Mouse (Mus musculus) E14TG2a.4 (cell line): Measurements from ENCODE around the gene Gnl1.
"Not testable (repeated sequence)": the region's sequence is repeated elsewhere in the genome, so short reads cannot be mapped to it uniquely, and the experiment has no call there.

Experiments
- H3K27me3 ChIP-seq: 2 replicates; pipeline ENCODE4 v1.6.1; 2014; ENCODE audit warnings: low read length, control low read depth; ENCODE audit not compliant: insufficient read depth
- H3K36me3 ChIP-seq: 2 replicates; pipeline ENCODE4 v1.6.1; 2014; ENCODE audit warnings: low read length, control low read depth; ENCODE audit not compliant: insufficient read depth
- H3K4me1 ChIP-seq: replicated peaks from 2 replicates; pipeline ENCODE4 v1.6.1; 2014; ENCODE audit warnings: low read depth, low read length, control low read depth
- H3K4me3 ChIP-seq: replicated peaks from 2 replicates; pipeline ENCODE4 v1.5.1; 2014; ENCODE audit warnings: mild to moderate bottlenecking, low read length
- H3K9me3 ChIP-seq: 2 replicates; pipeline ENCODE4 v1.6.1; 2014; ENCODE audit warnings: low read length, control low read depth
- CTCF ChIP-seq: conservative IDR thresholded peaks from 2 replicates; pipeline ENCODE4 v1.5.1; 2014; ENCODE audit warnings: low read length
- NANOG ChIP-seq: IDR thresholded peaks from 2 replicates; pipeline ENCODE4 v1.6.1; 2014; ENCODE audit warnings: borderline replicate concordance, low read length, mixed read lengths
- POU5F1 ChIP-seq: IDR thresholded peaks from 2 replicates; pipeline ENCODE4 v1.6.1; 2014; ENCODE audit warnings: low read length, borderline replicate concordance

Gene Gnl1

DNA sequence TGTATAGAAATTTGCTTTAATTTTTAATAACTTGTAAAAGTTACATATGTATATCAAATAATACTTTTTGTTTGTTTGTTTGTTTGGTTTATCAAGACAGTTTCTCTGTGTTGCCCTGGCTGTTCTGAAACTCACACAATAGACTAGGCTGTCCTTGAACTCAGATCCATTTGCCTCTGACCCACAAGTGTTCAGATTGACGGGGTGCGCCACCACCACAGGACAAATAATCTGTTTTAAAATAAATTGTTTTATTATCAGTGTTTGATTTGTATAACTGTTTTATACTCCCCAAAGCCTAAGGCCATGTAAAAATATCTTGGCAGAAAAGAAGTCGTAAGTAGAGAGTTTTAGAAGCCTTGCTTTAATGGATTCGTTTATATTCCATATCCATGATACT, 48.0 kb downstream of the Gnl1 start:
- peaks cover 3% of the 10 kb centered on the region for H3K27me3 ChIP-seq
- TF ChIP-seq NANOG (no peak), POU5F1 (no peak), CTCF (no peak)
- H3K4me1 ChIP-seq = peaks cover 80% of the 10 kb centered on the region
- peaks cover 16% of the 10 kb centered on the region for H3K36me3 ChIP-seq
- no peak overlapping the region for H3K4me3 ChIP-seq
- no peaks in the 10 kb centered on the region for H3K9me3 ChIP-seq

DNA sequence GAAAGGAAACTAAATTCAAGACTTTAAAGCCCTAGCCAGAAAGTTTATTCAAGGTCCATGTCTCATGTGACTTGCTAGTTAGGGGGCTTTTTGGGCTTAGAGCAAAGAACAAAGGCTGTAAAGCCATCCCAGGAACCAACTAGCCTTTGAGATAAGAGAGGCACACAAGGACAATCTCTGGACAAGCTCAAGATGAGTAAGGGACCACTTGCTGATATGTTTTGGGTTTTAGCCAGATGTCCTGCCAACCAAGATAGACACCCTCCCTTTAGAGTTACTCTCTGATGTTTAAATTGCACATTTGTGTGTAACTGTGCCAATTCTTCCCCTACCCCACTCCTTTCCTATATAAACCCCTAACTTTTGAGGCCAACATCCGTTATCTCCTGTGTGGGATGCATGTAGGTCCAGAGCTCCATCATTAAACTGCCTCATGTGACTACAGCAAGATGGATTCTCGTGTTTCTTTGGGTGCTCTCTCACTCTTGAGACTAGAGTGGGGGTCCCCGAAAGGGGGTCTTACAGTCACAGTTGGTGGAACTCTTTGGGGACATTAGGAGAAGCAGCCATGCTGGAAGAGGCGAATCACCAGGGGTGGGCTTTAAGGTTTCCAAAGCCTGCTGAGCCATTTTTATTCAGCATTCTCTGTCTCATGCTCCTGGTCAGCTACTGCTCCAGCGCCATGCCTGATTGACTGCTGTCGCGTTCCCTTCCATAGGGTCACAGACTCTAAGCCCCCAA, 49.4 kb downstream of the Gnl1 start:
- peaks cover 67% of the 10 kb centered on the region for H3K4me1 ChIP-seq
- no peak for TF ChIP-seq CTCF
- no peak for TF ChIP-seq POU5F1
- TF ChIP-seq NANOG = no peak
- peaks cover 14% of the 10 kb centered on the region for H3K36me3 ChIP-seq
- peaks cover 3% of the 10 kb centered on the region for H3K27me3 ChIP-seq
- no peaks in the 10 kb centered on the region for H3K9me3 ChIP-seq
- H3K4me3 ChIP-seq = no peak overlapping the region

DNA sequence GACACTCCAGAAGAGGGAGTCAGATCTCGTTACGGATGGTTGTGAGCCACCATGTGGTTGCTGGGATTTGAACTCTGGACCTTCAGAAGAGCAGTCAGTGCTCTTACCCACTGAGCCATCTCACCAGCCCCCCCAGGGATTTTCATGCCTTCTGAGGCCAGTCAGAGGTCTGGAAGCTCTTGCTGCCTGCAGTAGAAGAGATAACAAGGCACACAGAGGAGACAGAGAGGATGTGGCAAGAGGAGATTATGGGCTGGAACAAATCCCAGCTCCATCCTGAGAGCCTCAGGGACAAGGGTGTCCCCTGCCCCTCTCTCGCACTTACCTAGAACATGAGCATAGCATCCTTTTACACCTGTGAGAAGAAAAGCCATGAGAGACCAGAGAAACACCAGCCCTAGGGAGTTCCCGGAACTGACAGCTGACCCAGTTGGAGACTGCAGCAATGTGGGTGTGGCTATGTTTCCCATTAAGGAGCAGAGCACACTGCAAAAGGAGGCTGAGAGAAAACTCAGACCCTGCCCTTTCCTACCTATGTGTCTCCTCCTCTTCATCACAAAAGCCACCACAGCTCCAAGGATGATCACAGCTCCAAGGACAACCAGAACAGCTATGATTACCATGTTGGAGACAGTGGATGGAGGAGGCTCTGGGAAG, 50.5 kb downstream of the Gnl1 start:
- H3K27me3 ChIP-seq, H3K4me3 ChIP-seq, H3K9me3 ChIP-seq, H3K36me3 ChIP-seq: not testable (repeated sequence)
- peaks cover 63% of the 10 kb centered on the region for H3K4me1 ChIP-seq

DNA sequence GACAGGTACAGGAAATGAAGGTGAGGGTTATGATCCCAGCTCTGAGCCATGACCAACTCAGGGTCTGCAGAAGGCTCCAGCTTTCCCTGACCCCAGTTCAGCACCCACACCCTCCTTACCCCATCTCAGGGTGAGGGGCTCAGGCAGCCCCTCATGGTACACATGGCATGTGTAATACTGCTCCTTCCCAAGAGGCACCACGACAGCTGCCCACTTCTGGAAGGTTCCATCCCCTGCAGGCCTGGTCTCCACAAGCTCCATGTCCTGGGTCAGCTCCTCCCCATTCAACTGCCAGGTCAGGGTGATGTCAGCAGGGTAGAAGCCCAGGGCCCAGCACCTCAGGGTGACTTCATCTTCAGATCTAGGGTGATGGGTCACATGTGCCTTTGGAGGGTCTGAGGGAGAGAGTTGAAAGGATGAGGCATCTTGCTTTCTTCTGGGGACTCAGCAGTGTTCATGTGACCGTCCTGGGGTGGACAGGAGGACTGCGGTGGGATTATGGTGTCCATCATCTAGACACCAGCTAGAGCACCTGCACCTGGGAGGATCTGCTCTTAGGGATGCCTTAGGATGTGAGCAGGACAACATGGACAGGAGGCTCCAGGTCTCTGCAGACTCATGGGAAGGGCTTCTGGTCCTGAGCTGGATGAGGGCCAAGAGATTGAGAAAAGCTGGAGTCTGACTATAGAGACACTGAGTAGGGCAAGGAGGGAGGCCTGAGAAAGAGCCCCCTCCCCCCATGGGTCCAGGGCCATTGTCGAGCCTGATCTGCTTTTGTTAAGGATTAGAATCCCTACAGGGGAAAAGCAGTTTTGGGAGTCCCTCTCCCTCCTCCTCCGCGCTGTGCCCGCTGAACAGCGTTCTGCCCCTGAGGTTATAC, 51.3 kb downstream of the Gnl1 start:
- not testable (repeated sequence) for H3K9me3 ChIP-seq, H3K36me3 ChIP-seq, H3K27me3 ChIP-seq
- Histone ChIP-seq H3K4me3 (peak overlapping the region; percentile 77), H3K4me1 (peaks cover 57% of the 10 kb centered on the region)

DNA sequence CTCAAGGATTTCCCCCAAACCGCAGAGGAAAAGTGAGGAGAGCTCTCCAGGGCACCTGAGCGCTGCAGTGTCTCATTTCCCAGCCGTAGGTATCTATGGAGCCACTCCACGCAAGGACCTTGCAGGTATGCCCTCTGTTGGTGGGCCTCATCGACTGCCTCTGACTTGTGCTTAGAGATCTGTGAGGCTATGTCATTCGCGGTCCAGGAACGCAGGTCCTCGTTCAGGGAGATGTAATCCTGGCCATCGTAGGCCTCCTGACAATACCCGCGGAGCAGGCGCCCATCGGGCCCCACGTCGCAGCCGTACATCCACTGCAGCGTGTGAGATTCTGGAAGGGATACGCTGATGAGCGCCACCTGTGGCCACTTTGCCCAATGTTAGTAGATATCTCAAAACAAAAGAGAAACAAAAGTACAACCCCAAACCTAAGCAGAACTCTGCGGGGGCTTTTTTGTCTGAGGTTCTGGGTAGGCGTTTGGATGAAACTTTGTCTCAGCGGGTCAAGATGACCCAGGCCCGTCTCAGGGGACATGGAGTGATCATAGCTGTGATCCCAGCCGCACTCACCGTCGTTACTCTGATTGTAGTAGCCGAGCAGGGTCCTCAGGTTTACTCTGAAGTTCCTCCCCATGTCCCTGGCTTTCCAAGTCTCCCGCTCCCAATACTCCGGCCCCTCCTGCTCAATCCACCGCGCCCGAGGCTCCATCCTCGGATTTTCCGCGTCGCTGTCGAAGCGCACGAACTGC, 52.1 kb downstream of the Gnl1 start:
- Histone ChIP-seq H3K4me1 (peaks cover 49% of the 10 kb centered on the region), H3K4me3 (peak overlapping the region; percentile 77)
- H3K27me3 ChIP-seq, H3K36me3 ChIP-seq, H3K9me3 ChIP-seq: not testable (repeated sequence)
- TF ChIP-seq CTCF = peak; percentile 22

GRCm38 (mm10) chr17:36032351-36032875, 52.8 kb downstream of the Gnl1 start, which contains the start of gene H2-T23:
Gene H2-T23, minus strand, starts transcription at chr17:36032855.
- H3K4me1 ChIP-seq = peaks cover 43% of the 10 kb centered on the region
- peak within 1 kb of the TSS; percentile 77 for H3K4me3 ChIP-seq
- H3K36me3 ChIP-seq, H3K27me3 ChIP-seq, H3K9me3 ChIP-seq: not testable (repeated sequence)

DNA sequence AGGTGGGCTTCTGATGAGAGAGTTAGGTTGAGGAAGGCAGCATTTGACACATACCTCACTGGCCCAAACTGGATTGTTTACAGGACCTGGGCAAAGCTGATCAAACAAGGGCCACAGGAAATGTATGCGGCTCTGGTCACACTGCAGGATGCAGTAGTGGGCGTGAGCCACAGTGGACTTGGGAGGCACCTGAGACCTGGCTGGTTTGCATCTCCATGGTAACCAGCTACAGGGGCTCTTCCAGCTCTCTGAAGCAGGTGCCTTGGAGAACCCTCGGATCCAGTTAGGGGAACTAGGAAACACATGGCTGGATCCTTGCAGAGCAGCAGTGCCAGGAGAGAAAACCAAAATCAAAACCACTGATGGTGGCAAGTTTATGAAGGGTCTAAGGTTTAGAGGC, 54.9 kb downstream of the Gnl1 start:
- H3K36me3 ChIP-seq = peaks cover 13% of the 10 kb centered on the region
- not testable (repeated sequence) for H3K4me3 ChIP-seq, H3K27me3 ChIP-seq, H3K9me3 ChIP-seq
- H3K4me1 ChIP-seq = peaks cover 30% of the 10 kb centered on the region

DNA sequence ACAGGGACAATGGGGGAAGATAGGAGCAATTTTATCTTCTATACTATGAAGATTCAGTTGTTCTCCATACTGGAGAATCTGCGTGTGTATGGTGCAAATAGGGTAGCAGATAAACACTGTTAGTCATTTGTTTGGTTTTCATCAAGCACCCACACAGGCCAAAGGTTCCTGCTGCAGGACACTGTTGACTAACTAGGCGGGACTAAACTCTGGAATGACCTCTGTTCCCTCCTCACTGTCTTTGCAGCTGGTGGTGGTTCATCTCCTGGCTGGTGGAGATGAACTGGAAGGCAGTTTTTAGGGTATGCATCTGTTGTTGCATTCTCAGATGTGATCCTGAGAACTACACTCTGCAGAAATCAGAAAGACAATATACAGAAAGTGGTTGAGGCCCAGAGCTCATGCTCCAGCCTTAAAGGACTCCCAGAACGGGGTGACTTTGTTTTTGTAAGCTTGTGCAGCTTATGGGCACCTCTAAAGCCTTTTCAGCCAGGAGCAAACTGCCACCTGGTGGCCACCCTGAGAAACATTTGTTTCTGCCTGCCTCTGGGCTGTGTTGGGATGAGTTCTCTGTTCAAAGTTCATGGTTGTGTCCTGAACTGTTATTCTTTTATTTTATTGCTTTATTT, 55.5 kb downstream of the Gnl1 start:
- Histone ChIP-seq H3K4me1 (peaks cover 26% of the 10 kb centered on the region), H3K36me3 (peaks cover 13% of the 10 kb centered on the region)
- not testable (repeated sequence) for H3K27me3 ChIP-seq, H3K9me3 ChIP-seq, H3K4me3 ChIP-seq
- peak; percentile 36 for TF ChIP-seq CTCF

DNA sequence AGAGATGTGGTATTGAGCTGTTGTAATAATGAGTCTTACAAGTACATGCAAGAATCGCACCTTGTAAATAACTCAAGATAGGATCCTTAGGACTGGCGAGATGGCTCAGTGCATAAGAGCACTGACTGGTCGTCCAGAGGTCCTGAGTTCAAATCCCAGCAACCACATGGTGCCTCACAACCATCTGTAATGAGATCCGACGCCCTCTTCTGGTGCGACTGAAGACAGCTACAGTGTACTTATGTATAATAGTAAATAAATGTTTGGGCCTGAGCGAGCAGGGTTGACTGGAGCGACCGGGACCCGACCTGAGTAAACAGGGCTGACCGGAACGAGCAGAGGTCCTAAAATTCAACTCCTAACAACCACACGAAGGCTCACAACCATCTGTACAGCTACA, 56.5 kb downstream of the Gnl1 start:
- peaks cover 10% of the 10 kb centered on the region for H3K27me3 ChIP-seq
- not testable (repeated sequence) for H3K4me3 ChIP-seq, H3K9me3 ChIP-seq
- H3K4me1 ChIP-seq = peaks cover 16% of the 10 kb centered on the region
- peaks cover 13% of the 10 kb centered on the region for H3K36me3 ChIP-seq
